Mouse (Mus musculus) liver, postnatal 0 days (tissue): Measurements from ENCODE around the gene Gm3269.
"Not testable (repeated sequence)": the region's sequence is repeated elsewhere in the genome, so short reads cannot be mapped to it uniquely, and the experiment has no call there.

Experiments
- CTCF ChIP-seq: sonication (generic); IDR thresholded peaks from 2 replicates; pipeline ENCODE4 v1.5.1; 2016; ENCODE audit warnings: antibody characterized with exemption, low read depth
- EP300 ChIP-seq: IDR thresholded peaks from 2 replicates; pipeline ENCODE4 v1.6.1; 2016; ENCODE audit warnings: antibody characterized with exemption, low read depth, mild to moderate bottlenecking

GRCm38 (mm10) chr14:4821950-4822349, 16.0 kb upstream of the Gm3269 start:
- not testable (repeated sequence) for TF ChIP-seq CTCF, EP300
